Mouse (Mus musculus): ENCODE measurements around the gene Rft1. TPM values are rescaled to one million over a fixed set of nuclear protein-coding genes. Genes with fewer than 3 reads are reported as not detected.

Gene Rft1
- total RNA-seq (2023): 10 to 100 TPM; 14.4 to 18.9 TPM

DNA sequence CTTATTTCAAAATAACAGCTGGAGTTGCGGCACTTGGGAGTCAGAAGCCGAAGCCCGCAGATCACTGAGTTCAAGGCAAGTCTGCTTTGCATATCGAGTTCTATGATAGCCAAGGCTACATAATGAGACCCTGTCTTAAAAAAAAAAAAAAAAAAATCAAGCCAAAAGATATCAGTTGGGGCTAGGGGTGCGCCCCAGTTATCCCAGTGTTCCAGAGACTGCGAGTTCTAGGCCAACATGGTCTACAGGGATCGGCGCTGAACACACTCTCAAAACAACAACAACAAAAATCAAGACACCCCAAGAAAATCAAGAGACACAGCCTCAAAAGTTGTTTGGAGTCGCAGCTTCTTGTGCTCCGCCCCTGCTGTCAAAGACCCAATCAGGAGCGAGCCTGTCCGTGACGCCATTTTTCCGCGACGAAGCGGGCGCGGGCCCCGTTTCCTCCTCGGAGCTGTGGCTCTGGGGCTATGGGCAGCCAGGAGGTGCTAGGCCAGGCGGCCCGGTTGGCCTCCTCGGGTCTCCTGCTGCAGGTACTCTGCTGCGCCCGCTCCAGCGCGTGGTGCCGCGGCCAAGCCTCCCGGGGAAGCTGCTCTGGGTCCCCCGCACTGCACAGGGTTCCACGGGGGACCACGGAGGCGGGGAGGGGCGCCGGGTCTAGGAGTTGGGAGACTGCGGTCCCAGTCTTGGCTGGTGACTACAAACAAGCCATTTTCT lies at the start of gene Rft1:
TSS of gene Rft1 (plus strand) at position 418 of the 717 bp plus-strand sequence.

DNA sequence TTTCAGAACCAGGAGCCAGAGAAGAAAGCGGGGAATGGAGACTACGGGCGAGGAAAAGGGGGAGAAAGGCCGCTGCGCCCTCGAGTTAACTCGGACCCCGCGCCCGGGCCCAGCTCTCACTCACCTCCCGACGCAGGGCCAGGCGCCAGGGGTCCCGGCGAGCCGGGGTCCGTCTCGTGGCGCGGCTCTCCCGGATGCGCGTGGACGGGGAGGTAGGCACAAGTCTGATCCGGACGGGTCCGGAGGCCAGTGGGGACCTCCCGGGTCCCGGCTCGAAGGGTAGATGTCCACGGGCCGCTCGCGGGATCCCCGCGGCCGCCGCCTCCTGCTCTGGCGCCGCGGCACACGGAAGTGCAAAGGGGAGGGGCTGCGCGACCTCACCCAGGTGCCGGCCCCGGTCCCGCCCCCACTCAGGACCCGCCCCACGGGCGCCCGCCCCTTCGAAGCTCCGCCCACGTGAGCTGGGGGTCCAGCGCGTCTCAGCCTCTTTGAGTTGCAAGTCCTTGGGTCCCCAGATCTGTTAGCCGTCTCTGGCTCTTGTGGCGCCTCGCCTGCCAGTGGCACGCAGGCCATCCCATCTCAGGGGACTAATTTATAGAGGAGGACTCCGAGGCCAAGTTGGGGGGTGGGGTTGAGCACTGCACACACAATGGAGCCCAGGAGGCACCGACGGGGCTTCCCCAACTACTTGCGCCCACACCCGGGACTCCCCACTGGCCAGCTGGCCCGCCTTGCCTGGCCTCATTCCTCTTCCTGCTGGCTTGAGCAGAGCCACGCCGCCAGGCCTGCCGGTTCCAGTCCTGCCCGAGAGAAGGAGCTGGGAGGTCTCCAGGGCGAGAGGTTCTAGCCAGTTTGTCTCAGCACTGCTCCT lies 28.1 kb upstream of the Rft1 start, which contains the start of gene Prkcd:
TSS of gene Prkcd (minus strand) at position 355 of the 871 bp plus-strand sequence.

DNA sequence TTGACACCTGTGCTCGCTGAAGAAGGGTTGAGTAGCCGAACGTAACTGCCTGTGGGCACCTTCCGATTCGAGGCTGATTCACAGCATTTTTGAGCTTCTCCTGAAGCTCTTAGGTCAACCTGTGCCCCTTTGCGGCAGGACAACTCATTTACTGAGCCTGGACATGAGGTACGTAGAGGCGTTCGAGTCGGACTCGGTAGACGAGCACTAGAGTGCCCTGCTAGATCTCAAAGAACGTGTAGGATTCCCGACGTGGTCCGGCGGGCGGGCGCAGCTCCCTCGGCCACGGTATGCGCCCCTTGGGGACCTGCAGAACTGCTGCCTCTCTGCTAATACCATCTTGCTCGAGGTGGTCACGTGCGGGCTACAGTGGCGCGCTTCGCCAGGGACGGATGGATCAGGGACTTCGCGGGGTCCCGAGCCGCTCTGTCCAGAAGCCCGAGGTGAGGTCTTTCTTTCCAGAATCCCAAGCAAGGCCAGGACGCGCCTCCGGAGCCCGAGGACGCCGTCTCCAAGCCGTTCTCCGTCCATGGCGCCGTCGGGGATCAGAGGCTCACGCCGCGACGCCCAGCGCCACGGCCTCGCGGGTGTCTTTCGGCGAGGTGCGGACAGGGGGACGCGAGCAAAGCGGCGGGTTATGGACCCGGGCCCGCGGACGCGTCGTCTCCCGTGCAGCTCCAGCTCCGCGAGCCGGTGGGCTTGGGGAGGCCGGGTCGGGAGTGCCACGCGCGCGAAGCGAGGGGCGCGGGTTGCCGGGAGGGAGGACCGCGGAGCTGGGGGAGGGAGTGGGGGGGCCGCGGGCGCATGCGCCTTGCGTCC lies 60.8 kb downstream of the Rft1 start, which contains the start of gene Sfmbt1:
TSS of gene Sfmbt1 (plus strand) at position 51 of the 819 bp plus-strand sequence.

Other genes starting within 250 kb of the Rft1 start
- gene Dcp1a, start 174.8 kb upstream of the Rft1 start, total RNA-seq (2023): 10 to 100 TPM; 60.6 to 67.0 TPM
- 1 to 10 TPM in 1 of 2 experiments, under 1 TPM in 1; 0.67 to 1.1 TPM for gene Cacna1d, start 162.9 kb upstream of the Rft1 start, total RNA-seq (2023)
- 100 to 1,000 TPM; 149 to 160 TPM for gene Tkt, start 106.0 kb upstream of the Rft1 start, total RNA-seq (2023)
- gene Prkcd, start 28.1 kb upstream of the Rft1 start, total RNA-seq (2023): 100 to 1,000 TPM; 106 TPM
- 10 to 100 TPM; 12.5 to 14.1 TPM for gene Sfmbt1, start 60.5 kb downstream of the Rft1 start, total RNA-seq (2023)
- 10 to 100 TPM; 16.1 to 16.2 TPM for gene Tmem110, start 171.2 kb downstream of the Rft1 start, total RNA-seq (2023)
- gene Mustn1, start 224.8 kb downstream of the Rft1 start, total RNA-seq (2023): 1 to 10 TPM; 3.0 to 4.4 TPM
- gene Itih4, start 232.1 kb downstream of the Rft1 start, total RNA-seq (2023): under 1 TPM in 1 of 2 experiments, not detected in 1; 0.41 TPM